Mouse (Mus musculus): ENCODE data around the gene Acp7. TPM values are rescaled to one million over a fixed set of nuclear protein-coding genes. Genes with fewer than 3 reads are reported as not detected.
"Not testable (repeated sequence)": the region's sequence is repeated elsewhere in the genome, so short reads cannot be mapped to it uniquely, and the experiment has no call there.

Gene Acp7
- total and polyA plus RNA-seq, 2 experiments: not detected

DNA sequence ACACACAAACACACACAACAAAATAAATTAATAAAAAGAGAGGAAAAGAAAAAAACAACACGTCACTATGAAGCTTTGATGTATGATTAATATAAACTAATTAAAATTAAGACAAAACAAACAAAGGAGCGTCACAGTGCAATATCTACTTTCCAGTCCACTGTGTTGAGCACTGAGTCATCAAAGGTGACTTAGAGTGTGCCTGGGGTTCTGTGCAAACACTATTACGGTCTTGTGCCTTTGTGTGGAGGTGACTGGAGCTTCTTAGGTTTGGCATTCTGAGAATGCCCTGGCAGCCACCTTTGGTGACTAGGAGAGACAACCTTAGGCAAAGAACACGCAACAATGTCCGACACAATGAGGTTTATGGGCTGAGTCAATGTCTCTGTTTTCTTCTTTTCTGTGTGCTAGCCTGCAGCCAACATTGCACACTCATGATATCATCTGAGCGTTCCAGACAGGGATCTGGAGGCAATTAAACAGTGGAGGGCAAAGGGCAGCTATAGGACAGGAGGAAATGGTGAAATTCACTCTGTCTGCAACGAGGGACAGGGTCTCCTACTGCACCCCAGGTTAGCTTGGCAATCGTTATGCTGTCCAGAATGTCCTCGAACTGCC, 11.9 kb downstream of the Acp7 start:
- no peak for DNase-seq (ENCODE audit: extremely low read depth, low read depth, low spot score)
- Histone ChIP-seq H3K27me3 (ENCODE audit: control insufficient read depth, insufficient read depth, low read length) (no peaks in the 10 kb centered on the region), H3K36me3 (ENCODE audit: control insufficient read depth, insufficient read depth, low read length) (no peaks in the 10 kb centered on the region), H3K4me3 (ENCODE audit: insufficient read depth, low read depth, low read length) (no peak overlapping the region), H3K9ac (ENCODE audit: low read depth, low read length) (no peak overlapping the region), H3K79me2 (ENCODE audit: control insufficient read depth, insufficient read depth, low read length) (no peaks in the 10 kb centered on the region), H3K27ac (replicated peaks; ENCODE audit: insufficient read depth, low read depth, low read length) (no peak overlapping the region), H3K4me1 (ENCODE audit: control insufficient read depth, insufficient read depth, low read length) (no peaks in the 10 kb centered on the region)
- TF ChIP-seq POLR2A (IDR thresholded peaks at IDR 0.05; ENCODE audit: extremely low read depth, insufficient read depth, low read length) (no peak), CTCF (IDR thresholded peaks at IDR 0.05; ENCODE audit: low read depth, low read length) (no peak)
- 58% methylated on average over 9 of the region's 9 CpGs for WGBS

DNA sequence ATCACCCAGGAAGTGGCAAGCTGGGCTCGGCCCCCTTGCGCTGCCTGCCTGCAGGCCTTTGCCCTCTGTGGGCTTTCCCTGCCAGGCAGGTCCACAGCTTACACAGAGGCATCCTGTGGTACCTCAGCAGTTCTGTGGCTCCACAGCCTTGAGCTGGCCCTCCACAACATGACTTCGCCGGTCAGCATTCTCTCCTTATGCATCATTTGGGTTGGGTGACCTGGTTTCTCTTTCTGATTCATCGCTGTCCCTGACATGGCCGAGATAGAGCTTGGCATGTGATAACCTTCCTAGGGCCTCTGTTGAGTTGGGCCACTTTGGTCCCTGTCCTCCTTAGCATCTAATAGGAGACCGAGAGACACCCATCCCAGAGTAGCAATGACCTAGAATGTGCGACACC, 25.2 kb downstream of the Acp7 start:
- no peaks in the 10 kb centered on the region for H3K36me3 ChIP-seq (ENCODE audit: control insufficient read depth, insufficient read depth, low read length)
- H3K4me1 ChIP-seq (ENCODE audit: control insufficient read depth, insufficient read depth, low read length): no peaks in the 10 kb centered on the region
- H3K79me2 ChIP-seq (ENCODE audit: control insufficient read depth, insufficient read depth, low read length): no peaks in the 10 kb centered on the region
- DNase-seq (ENCODE audit: extremely low read depth, low read depth, low spot score): no peak
- no peak overlapping the region for H3K4me3 ChIP-seq (ENCODE audit: insufficient read depth, low read depth, low read length)
- H3K27ac ChIP-seq (replicated peaks; ENCODE audit: insufficient read depth, low read depth, low read length): no peak overlapping the region
- WGBS: 91% methylated on average over 8 of the region's 8 CpGs
- no peaks in the 10 kb centered on the region for H3K27me3 ChIP-seq (ENCODE audit: control insufficient read depth, insufficient read depth, low read length)
- no peak overlapping the region for H3K9ac ChIP-seq (ENCODE audit: low read depth, low read length)
- TF ChIP-seq CTCF (IDR thresholded peaks at IDR 0.05; ENCODE audit: low read depth, low read length): no peak
- no peak for TF ChIP-seq POLR2A (IDR thresholded peaks at IDR 0.05; ENCODE audit: extremely low read depth, insufficient read depth, low read length)

DNA sequence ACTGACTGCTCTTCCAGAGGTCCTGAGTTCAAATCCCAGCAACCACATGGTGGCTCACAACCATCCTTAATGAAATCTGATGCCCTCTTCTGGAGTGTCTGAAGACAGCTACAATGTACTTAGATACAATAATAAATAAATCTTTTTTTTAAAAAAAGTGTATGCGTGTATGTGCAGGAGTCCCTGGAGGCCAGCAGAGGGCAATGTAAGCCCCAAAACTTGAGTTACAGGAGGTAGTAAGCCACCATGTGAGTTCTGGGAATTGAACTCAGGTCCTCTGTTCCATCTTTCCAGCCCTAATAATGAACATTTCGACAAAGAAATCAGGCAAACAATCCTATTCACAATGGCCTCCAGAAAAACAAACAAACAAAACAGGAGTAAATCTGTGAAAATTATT, 27.3 kb downstream of the Acp7 start:
- not testable (repeated sequence) for H3K9ac ChIP-seq (ENCODE audit: low read depth, low read length); H3K27me3 ChIP-seq (ENCODE audit: control insufficient read depth, insufficient read depth, low read length); H3K27ac ChIP-seq (replicated peaks; ENCODE audit: insufficient read depth, low read depth, low read length); H3K4me3 ChIP-seq (ENCODE audit: insufficient read depth, low read depth, low read length); DNase-seq (ENCODE audit: extremely low read depth, low read depth, low spot score); H3K4me1 ChIP-seq (ENCODE audit: control insufficient read depth, insufficient read depth, low read length); H3K79me2 ChIP-seq (ENCODE audit: control insufficient read depth, insufficient read depth, low read length); H3K36me3 ChIP-seq (ENCODE audit: control insufficient read depth, insufficient read depth, low read length)
- WGBS: 83% methylated on average over 2 of the region's 2 CpGs
- TF ChIP-seq CTCF (IDR thresholded peaks at IDR 0.05; ENCODE audit: low read depth, low read length): peak; percentile 17; the same call in 1 of the 2 replicates

DNA sequence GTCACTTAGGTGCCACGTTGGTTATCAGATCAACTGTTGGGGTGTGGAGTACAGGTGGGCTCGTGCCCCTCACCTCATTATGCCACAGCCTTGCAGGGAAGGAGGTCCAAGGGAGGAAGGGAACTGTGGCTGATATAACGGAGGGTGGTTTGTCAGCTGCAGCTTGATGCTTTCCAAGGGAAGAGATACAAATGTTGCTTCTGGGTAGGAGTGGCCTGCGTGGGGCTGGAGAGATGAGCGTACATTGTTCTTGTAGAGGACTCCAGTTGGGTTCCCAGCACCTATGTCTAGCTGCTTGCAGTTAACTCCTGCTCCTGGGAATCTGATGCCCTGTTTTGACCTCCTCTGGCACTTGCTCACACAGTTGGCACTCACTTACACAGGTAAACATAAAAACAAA, 28.0 kb downstream of the Acp7 start:
- Histone ChIP-seq H3K9ac (ENCODE audit: low read depth, low read length) (no peak overlapping the region), H3K27me3 (ENCODE audit: control insufficient read depth, insufficient read depth, low read length) (no peaks in the 10 kb centered on the region), H3K79me2 (ENCODE audit: control insufficient read depth, insufficient read depth, low read length) (no peaks in the 10 kb centered on the region), H3K36me3 (ENCODE audit: control insufficient read depth, insufficient read depth, low read length) (no peaks in the 10 kb centered on the region), H3K27ac (replicated peaks; ENCODE audit: insufficient read depth, low read depth, low read length) (no peak overlapping the region), H3K4me1 (ENCODE audit: control insufficient read depth, insufficient read depth, low read length) (no peaks in the 10 kb centered on the region), H3K4me3 (ENCODE audit: insufficient read depth, low read depth, low read length) (no peak overlapping the region)
- TF ChIP-seq POLR2A (IDR thresholded peaks at IDR 0.05; ENCODE audit: extremely low read depth, insufficient read depth, low read length) (no peak), CTCF (IDR thresholded peaks at IDR 0.05; ENCODE audit: low read depth, low read length) (no peak)
- no peak for DNase-seq (ENCODE audit: extremely low read depth, low read depth, low spot score)
- 80% methylated on average over 5 of the region's 5 CpGs for WGBS

DNA sequence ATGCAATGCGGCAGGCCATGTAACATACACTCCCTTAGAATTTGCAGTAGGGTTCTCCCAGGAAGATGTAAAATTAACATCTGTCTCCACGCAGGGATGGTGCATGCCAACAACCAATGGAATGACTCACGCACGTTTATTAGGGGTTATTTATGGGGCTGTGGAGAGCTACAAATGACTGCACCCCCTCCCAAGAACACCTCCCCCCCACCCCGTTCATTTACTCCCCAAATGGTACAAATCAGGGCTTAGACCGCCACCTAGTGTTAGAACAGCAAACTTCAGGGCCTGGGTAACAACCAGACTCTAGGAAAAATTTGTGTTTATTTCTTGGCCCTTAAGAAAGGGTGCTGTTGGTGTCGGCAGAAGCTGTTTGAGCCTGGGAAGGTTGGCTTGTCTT, 29.5 kb downstream of the Acp7 start:
- Histone ChIP-seq H3K4me3 (ENCODE audit: insufficient read depth, low read depth, low read length) (no peak overlapping the region), H3K27me3 (ENCODE audit: control insufficient read depth, insufficient read depth, low read length) (no peaks in the 10 kb centered on the region), H3K27ac (replicated peaks; ENCODE audit: insufficient read depth, low read depth, low read length) (no peak overlapping the region), H3K36me3 (ENCODE audit: control insufficient read depth, insufficient read depth, low read length) (no peaks in the 10 kb centered on the region), H3K9ac (ENCODE audit: low read depth, low read length) (no peak overlapping the region), H3K79me2 (ENCODE audit: control insufficient read depth, insufficient read depth, low read length) (no peaks in the 10 kb centered on the region), H3K4me1 (ENCODE audit: control insufficient read depth, insufficient read depth, low read length) (peaks cover 4% of the 10 kb centered on the region)
- peak; percentile 26 for DNase-seq (ENCODE audit: extremely low read depth, low read depth, low spot score)
- WGBS: 32% methylated on average over 7 of the region's 7 CpGs
- peak; percentile 49 for TF ChIP-seq CTCF (IDR thresholded peaks at IDR 0.05; ENCODE audit: low read depth, low read length)
- TF ChIP-seq POLR2A (IDR thresholded peaks at IDR 0.05; ENCODE audit: extremely low read depth, insufficient read depth, low read length): no peak

DNA sequence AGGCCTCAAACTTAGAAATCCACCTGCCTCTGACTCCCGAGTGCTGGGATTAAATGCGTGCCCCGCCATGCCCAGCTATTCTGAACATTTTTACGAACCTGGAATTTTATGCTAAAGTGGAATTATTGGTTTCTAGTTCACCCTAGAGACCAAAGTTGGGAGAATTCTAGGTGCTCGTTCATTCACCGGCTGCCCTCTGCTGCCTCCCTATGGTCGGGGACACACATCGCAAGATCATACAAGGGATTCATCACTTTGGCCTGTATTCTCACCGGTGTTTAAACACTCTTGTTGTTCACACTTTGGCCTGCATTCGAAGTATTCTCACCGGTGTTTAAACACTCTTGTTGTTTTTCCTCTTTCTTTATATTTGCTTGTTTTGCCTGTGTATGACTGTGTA, 30.1 kb downstream of the Acp7 start:
- no peak overlapping the region for H3K9ac ChIP-seq (ENCODE audit: low read depth, low read length)
- H3K27me3 ChIP-seq (ENCODE audit: control insufficient read depth, insufficient read depth, low read length): no peaks in the 10 kb centered on the region
- no peaks in the 10 kb centered on the region for H3K36me3 ChIP-seq (ENCODE audit: control insufficient read depth, insufficient read depth, low read length)
- TF ChIP-seq POLR2A (IDR thresholded peaks at IDR 0.05; ENCODE audit: extremely low read depth, insufficient read depth, low read length): no peak
- peak; percentile 96 for TF ChIP-seq CTCF (IDR thresholded peaks at IDR 0.05; ENCODE audit: low read depth, low read length)
- H3K79me2 ChIP-seq (ENCODE audit: control insufficient read depth, insufficient read depth, low read length): peaks cover 3% of the 10 kb centered on the region; the same call in 1 of the 2 replicates
- 3% methylated on average over 11 of the region's 11 CpGs for WGBS
- no peak overlapping the region for H3K4me3 ChIP-seq (ENCODE audit: insufficient read depth, low read depth, low read length)
- peak; percentile 50 for DNase-seq (ENCODE audit: extremely low read depth, low read depth, low spot score)
- no peak overlapping the region for H3K27ac ChIP-seq (replicated peaks; ENCODE audit: insufficient read depth, low read depth, low read length)
- peaks cover 10% of the 10 kb centered on the region for H3K4me1 ChIP-seq (ENCODE audit: control insufficient read depth, insufficient read depth, low read length)
